Mouse (Mus musculus): ENCODE measurements around the gene 1700018F24Rik. TPM values are rescaled to one million over a fixed set of nuclear protein-coding genes. Genes with fewer than 3 reads are reported as not detected.
"Not testable (repeated sequence)": the region's sequence is repeated elsewhere in the genome, so short reads cannot be mapped to it uniquely, and the experiment has no call there.

The 1700018F24Rik gene
- not detected for total RNA-seq (2021)
- long read RNA-seq, experiment 1, result 0 reads
- long read RNA-seq, experiment 2, result 0 reads

- not testable (repeated sequence) for DNase-seq (ENCODE audit: low spot score)
Observed at GRCm38 (mm10) chr5:145042690-145043089, at the start of gene 1700018F24Rik. 1700018F24Rik (plus strand) TSS chr5:145042990.

- no peak for DNase-seq (ENCODE audit: low spot score)
Observed at GRCm38 (mm10) chr5:144998491-144998890, 44.3 kb upstream of the 1700018F24Rik start.

GRCm38 (mm10) chr5:145003362-145003761 lies 39.4 kb upstream of the 1700018F24Rik start:
- DNase-seq (ENCODE audit: low spot score), result no peak

- DNase-seq (ENCODE audit: low spot score), result no peak
Observed at GRCm38 (mm10) chr5:145004495-145004894, 38.3 kb upstream of the 1700018F24Rik start.

- no peak for DNase-seq (ENCODE audit: low spot score)
Observed at GRCm38 (mm10) chr5:145005596-145005995, 37.2 kb upstream of the 1700018F24Rik start.

GRCm38 (mm10) chr5:145008878-145009659 lies 33.7 kb upstream of the 1700018F24Rik start:
- DNase-seq (ENCODE audit: low spot score), result no peak

- DNase-seq (ENCODE audit: low spot score), result no peak
Observed at GRCm38 (mm10) chr5:145014278-145014677, 28.5 kb upstream of the 1700018F24Rik start.

- not testable (repeated sequence) for DNase-seq (ENCODE audit: low spot score)
Observed at GRCm38 (mm10) chr5:145016761-145017160, 26.0 kb upstream of the 1700018F24Rik start.

- not testable (repeated sequence) for DNase-seq (ENCODE audit: low spot score)
Observed at GRCm38 (mm10) chr5:145020254-145020653, 22.5 kb upstream of the 1700018F24Rik start.

GRCm38 (mm10) chr5:145020712-145021111 lies 22.1 kb upstream of the 1700018F24Rik start:
- not testable (repeated sequence) for DNase-seq (ENCODE audit: low spot score)

- not testable (repeated sequence) for DNase-seq (ENCODE audit: low spot score)
Observed at GRCm38 (mm10) chr5:145030476-145030875, 12.3 kb upstream of the 1700018F24Rik start.

GRCm38 (mm10) chr5:145032391-145032790 lies 10.4 kb upstream of the 1700018F24Rik start, which contains the start of gene Gm4871:
Gm4871 (minus strand) TSS chr5:145032754.
- DNase-seq (ENCODE audit: low spot score), result not testable (repeated sequence)

- no peak for DNase-seq (ENCODE audit: low spot score)
Observed at GRCm38 (mm10) chr5:145041628-145042027, 1.2 kb upstream of the 1700018F24Rik start.

GRCm38 (mm10) chr5:145054187-145054586 lies 11.4 kb downstream of the 1700018F24Rik start:
- DNase-seq (ENCODE audit: low spot score), result not testable (repeated sequence)

GRCm38 (mm10) chr5:145057907-145058306 lies 15.1 kb downstream of the 1700018F24Rik start:
- no peak for DNase-seq (ENCODE audit: low spot score)

- no peak for DNase-seq (ENCODE audit: low spot score)
Observed at GRCm38 (mm10) chr5:145058722-145059121, 15.9 kb downstream of the 1700018F24Rik start.

- no peak for DNase-seq (ENCODE audit: low spot score)
Observed at GRCm38 (mm10) chr5:145059524-145059923, 16.7 kb downstream of the 1700018F24Rik start.

- DNase-seq (ENCODE audit: low spot score), result no peak
Observed at GRCm38 (mm10) chr5:145064765-145065340, 22.1 kb downstream of the 1700018F24Rik start.

- no peak for DNase-seq (ENCODE audit: low spot score)
Observed at GRCm38 (mm10) chr5:145068863-145069262, 26.1 kb downstream of the 1700018F24Rik start.

- peak; percentile 68 for DNase-seq (ENCODE audit: low spot score)
Observed at GRCm38 (mm10) chr5:145069707-145070106, 26.9 kb downstream of the 1700018F24Rik start.

GRCm38 (mm10) chr5:145071342-145071741 lies 28.6 kb downstream of the 1700018F24Rik start:
- DNase-seq (ENCODE audit: low spot score), result no peak

- no peak for DNase-seq (ENCODE audit: low spot score)
Observed at GRCm38 (mm10) chr5:145075081-145075480, 32.3 kb downstream of the 1700018F24Rik start.
